Mouse (Mus musculus) neural tube, postnatal 0 days (tissue): ENCODE measurements around the gene Cdon. TPM values are rescaled to one million over a fixed set of nuclear protein-coding genes. Genes with fewer than 3 reads are reported as not detected.

ENCODE experiments used
- polyA plus RNA-seq: library from polyadenylated mRNA; unstranded; fragments of >200 nt; fragmentation: Nextera tagmentation; extraction: Ambion mirVana; gene quantifications from 2 replicates; pipeline ENCODE4 v1.2.1, GENCODE M21; 2015

The Cdon gene
- 1.3 and 1.8 TPM in 2 replicates for polyA plus RNA-seq

GRCm38 (mm10) chr9:35420805-35421719 lies at the start of gene Cdon:
Gene Cdon (plus strand): TSS chr9:35421128.

GRCm38 (mm10) chr9:35518169-35518568 lies 97.2 kb downstream of the Cdon start, which contains the start of gene Gm1113:
Gene Gm1113 (minus strand): TSS chr9:35518269.

Other genes starting within 250 kb of the Cdon start
- 47.2 and 49.0 TPM in 2 replicates for gene Dcps, start 245.1 kb upstream of the Cdon start, polyA plus RNA-seq
- 64.8 and 76.9 TPM in 2 replicates for gene Srpr, start 221.0 kb upstream of the Cdon start, polyA plus RNA-seq
- 4.0 TPM in 2 replicates for gene Tirap, start 220.8 kb upstream of the Cdon start, polyA plus RNA-seq
- gene Foxred1, start 210.1 kb upstream of the Cdon start, polyA plus RNA-seq, result 36.5 and 39.7 TPM in 2 replicates
- 29.5 and 31.4 TPM in 2 replicates for gene Fam118b, start 153.3 kb upstream of the Cdon start, polyA plus RNA-seq
- 13.3 and 13.7 TPM in 2 replicates for gene Rpusd4, start 153.3 kb upstream of the Cdon start, polyA plus RNA-seq
- gene Gm1113, start 97.1 kb downstream of the Cdon start, polyA plus RNA-seq, result not detected in 2 replicates
- gene Ddx25, start 137.4 kb downstream of the Cdon start, polyA plus RNA-seq, result 24.8 and 25.4 TPM in 2 replicates
- 12.1 and 12.5 TPM in 2 replicates for gene Pus3, start 137.5 kb downstream of the Cdon start, polyA plus RNA-seq
- gene Pate2, start 149.2 kb downstream of the Cdon start, polyA plus RNA-seq, result 0.65 and 0.93 TPM in 2 replicates
- 9.9 and 10.3 TPM in 2 replicates for gene Hyls1, start 149.3 kb downstream of the Cdon start, polyA plus RNA-seq
- gene Pate4, start 190.8 kb downstream of the Cdon start, polyA plus RNA-seq, result not detected in 2 replicates
- not detected in 2 replicates for gene Pate3, start 227.1 kb downstream of the Cdon start, polyA plus RNA-seq